Mouse (Mus musculus): ENCODE measurements at regions not wholly inside any gene's neighbourhood (a gene's known extent, or its start where the extent isn't known, plus 50 kb on each side); places are given as distances from the start of the nearest gene placed in this dataset.

- TF ChIP-seq CTCF (IDR thresholded peaks at IDR 0.05) (no peak), EP300 (IDR thresholded peaks at IDR 0.05) (no peak)
Measured at GRCm38 (mm10) chr15:32034790-32035189, 142.3 kb upstream of the Tas2r119 start.

Measured in lung, postnatal 0 days (tissue).